Mouse (Mus musculus) myocyte (in vitro differentiated cells): ENCODE measurements around the gene Selenok.

ENCODE experiments used
- MAX ChIP-seq: IDR thresholded peaks from one replicate; pipeline ENCODE4 v1.6.1; 2011; ENCODE audit warnings: low read depth, mild to moderate bottlenecking, control low read depth
- MYOD1 ChIP-seq, 3 experiments: IDR thresholded peaks; one replicate each; pipeline ENCODE4 v1.6.1; 2011; ENCODE audit warnings: control low read depth in 2 of 3, low read depth in 2 of 3, mild to moderate bottlenecking in 2 of 3, moderate library complexity in 1 of 3; ENCODE audit not compliant: insufficient read length in 2 of 3, control insufficient read depth in 1 of 3
- MYOG ChIP-seq, 3 experiments: IDR thresholded peaks; one replicate each; pipeline ENCODE4 v1.6.1; 2011; ENCODE audit warnings: control low read depth in 2 of 3, low read depth in 2 of 3, mild to moderate bottlenecking in 2 of 3; ENCODE audit not compliant: insufficient read length in 2 of 3, control insufficient read depth in 1 of 3, insufficient read depth in 1 of 3
- POLR2A ChIP-seq: IDR thresholded peaks from one replicate; pipeline ENCODE4 v1.6.1; 2011; ENCODE audit warnings: low read depth, mild to moderate bottlenecking, control low read depth, moderate library complexity; ENCODE audit not compliant: insufficient read length
- REST ChIP-seq: IDR thresholded peaks from one replicate; pipeline ENCODE4 v1.6.1; 2011; ENCODE audit warnings: mild to moderate bottlenecking, control low read depth, moderate library complexity; ENCODE audit not compliant: insufficient read depth, insufficient read length

DNA sequence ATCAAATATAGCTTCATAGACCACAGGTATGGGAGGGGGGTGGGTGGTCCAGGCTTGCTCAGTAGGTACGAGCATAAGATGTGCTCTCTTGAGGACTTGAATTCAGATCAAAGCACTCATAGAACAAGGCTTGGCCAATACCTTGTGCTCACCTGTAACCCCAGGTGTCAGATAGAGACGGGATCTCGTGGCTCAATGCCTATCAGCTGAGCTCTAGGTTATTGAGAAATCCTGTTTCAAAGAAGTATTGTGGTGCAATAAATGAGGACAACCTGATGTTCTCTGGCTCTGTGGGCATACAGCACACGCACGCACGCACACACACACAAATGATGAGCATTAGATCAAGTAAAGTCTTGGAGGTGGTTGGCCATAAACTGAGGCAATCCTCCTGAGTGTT, 8.8 kb downstream of the Selenok start:
- TF ChIP-seq REST (no peak), MYOG (IDR thresholded peaks at IDR 0.05; ENCODE audit: control insufficient read depth in 1 of 3, insufficient read depth in 1 of 3, insufficient read length in 2 of 3, low read depth in 2 of 3) (no peak), POLR2A (no peak), MAX (no peak), MYOD1 (IDR thresholded peaks at IDR 0.05; ENCODE audit: control insufficient read depth in 1 of 3, insufficient read length in 2 of 3, low read depth in 2 of 3) (no peak)
